Mouse (Mus musculus) c-Kit-positive CD71-positive TER-119-positive erythroid progenitor cells, embryonic 14.5 days (primary cell): ENCODE data around the gene Hoxb13.

ENCODE experiments used
- DNase-seq: peaks from one replicate; pipeline ENCODE4 v3.0.0-alpha.2; 2013; ENCODE audit warnings: low spot score

Gene Hoxb13

DNA sequence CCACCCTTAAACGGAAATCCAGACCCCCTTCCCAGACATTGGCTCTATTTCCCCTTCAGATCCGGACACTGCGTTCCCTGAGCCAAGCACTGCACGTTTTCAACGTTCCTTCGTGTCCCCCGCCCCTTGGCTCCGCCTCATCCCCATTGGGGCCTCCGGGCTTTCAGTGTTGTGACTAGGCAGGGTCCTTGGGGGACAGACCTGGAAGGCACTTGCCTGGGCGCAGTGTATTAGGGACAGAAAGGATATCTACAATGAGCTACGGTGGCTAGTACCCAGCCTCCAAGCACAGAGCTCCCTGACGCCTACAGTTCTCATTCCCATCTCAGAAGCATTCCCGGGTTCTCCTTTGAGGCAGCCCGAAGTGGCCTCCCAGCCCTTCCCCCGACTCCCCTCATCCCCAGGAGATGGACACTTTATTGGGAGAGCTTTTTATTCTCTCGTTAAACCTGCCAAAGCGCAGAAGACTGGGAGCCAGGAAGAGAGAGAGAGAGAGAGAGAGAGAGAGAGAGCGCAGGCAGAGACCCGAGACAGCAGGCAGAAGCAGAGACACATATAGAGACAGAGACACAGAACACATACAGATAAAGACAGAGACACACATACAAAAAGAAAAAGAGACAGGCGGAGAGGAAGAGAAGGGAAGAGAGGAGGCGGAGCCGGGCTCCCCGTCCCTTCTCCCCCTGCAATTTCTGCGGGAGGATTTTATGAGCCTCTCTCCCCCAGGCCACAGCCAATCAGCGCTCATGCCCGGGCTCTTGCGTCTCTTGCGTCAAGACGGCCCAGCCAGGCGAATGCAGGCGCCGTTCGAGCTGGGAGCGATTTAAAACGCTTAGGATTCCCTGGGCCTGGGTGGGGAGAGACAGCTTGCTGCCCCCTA, at the start of gene Hoxb13:
Gene Hoxb13, plus strand, starts transcription at position 796 of the 880 bp plus-strand sequence.
- DNase-seq: no peak

DNA sequence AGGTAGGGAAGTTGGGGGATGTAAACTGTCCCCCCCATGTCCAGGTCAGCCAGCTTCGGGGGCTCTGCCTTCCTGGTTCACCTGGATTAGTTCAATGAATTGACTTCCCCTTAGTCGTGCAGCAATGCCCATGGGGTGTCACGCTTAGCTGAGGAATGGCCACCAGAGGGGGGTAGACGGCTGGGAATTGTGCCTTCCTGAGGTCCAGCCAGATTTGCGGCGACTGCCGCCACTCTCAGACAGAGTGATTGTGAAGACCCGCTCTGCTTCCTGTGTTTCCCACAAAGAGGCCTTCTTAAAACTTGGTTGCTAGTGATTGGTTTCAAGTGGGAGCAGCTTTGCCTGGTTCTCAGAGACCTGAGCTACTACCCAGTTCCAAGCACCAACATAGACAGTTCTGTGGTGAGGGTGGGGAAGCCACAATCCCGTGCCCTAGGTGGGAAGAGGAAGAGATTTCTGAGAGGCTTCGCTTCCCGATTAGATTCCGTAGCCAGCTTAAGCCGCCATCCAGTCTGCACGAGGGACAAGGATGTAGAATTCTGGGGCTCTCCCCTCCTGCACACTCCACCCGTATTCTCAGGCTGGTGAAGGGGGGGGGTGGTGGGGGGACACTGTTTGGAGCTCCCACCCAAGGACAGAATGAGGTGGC, 48.4 kb upstream of the Hoxb13 start:
- DNase-seq: no peak

DNA sequence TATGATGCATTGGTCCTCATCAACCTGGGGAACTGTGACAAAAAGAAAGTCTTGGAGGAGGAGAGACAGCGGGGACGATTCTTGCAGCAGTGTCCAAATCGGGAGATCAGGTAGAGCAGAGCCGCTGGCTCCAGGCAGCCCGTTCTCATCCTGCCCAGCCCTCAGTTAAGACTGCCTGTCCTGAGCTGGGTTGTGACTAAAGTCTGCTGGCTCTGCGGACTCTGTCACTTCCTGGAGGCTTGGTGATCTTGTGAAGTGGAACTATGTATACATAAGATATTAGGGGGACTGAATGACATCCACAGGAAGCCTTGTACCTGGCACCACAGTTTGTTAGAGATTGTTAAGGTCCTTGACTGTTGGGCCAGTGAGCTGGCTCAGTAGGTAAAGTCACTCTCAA, 46.6 kb upstream of the Hoxb13 start:
- no peak for DNase-seq

GRCm38 (mm10) chr11:96164769-96165168, 29.3 kb upstream of the Hoxb13 start:
- DNase-seq: no peak

GRCm38 (mm10) chr11:96168125-96168524, 26.0 kb upstream of the Hoxb13 start:
- no peak for DNase-seq

DNA sequence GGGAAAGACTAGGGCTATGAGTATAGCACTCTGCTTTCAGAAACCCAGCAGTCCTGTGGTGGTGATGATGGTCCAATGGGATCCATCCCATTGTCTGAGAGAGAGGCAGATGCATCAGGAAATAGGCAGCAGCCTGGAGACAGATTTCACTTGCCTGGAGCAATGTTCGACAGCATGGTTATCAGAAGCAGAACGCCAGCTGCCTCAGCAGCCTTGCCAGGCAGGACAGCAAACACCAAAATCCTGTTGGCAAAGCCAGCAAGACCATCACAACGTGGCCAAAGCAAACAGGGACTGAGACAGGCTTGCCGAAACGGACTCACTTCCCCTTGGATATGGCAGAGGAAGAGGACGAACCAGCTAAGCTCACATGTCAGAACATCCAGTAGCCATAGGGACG, 25.1 kb upstream of the Hoxb13 start:
- DNase-seq: no peak

- no peak for DNase-seq
Measured at GRCm38 (mm10) chr11:96170711-96171379, 23.3 kb upstream of the Hoxb13 start.

DNA sequence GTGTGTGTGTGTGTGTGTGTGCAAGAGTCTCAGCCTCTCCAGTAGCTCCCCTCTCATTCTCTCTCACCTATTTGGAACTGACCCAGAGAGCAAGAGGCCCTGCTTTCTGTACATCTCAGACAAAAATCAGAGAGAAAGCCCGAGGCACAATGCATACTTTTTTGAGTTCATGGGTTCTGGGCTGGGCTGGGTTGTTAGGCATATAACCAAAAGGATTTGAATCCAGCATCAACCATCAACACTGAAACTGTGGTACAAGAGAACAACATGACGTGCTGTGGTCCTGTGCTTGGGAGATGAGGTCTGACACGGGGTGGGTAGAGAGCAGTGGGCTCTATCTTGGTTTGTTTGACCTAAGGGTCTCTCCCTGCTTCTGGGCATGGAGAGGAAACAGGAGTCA, 22.5 kb upstream of the Hoxb13 start:
- DNase-seq: no peak

DNA sequence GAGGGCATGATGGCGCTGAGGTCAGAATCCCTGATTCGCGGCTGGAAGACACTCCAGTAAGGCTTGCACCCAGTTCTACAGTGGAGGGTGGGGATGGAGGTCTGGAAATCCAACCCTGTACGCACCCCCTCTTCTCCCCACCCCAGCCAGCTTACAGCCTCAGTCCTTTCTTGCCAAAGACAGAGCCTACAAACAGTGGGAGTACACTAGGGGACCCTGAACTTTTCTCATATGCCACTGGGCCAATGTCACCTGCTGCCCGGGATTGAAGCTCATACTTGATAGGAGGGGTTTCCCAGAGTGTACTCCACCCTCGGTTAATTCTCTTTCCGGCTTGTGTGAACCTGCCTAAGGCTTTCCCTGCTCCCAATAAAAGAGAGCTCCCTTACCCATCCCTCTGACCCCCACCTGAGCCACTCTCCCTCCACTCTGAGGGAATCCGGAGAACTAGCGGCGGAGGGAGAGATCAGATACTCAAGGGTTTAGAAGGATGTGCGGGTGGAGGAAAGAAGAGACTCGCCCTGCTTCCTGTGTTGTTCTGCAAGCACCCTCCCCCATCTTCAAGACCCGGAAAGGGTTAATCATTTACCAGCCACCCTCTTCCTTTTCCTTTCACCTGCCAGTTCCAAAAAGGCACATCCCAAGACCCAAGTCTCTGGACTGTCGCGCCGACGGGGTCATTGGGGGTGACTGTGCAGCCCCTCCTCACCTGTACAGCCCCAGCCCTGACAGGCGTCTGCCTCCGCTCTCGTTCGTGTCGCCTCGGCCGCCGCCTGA, 21.4 kb upstream of the Hoxb13 start:
- DNase-seq: no peak

DNA sequence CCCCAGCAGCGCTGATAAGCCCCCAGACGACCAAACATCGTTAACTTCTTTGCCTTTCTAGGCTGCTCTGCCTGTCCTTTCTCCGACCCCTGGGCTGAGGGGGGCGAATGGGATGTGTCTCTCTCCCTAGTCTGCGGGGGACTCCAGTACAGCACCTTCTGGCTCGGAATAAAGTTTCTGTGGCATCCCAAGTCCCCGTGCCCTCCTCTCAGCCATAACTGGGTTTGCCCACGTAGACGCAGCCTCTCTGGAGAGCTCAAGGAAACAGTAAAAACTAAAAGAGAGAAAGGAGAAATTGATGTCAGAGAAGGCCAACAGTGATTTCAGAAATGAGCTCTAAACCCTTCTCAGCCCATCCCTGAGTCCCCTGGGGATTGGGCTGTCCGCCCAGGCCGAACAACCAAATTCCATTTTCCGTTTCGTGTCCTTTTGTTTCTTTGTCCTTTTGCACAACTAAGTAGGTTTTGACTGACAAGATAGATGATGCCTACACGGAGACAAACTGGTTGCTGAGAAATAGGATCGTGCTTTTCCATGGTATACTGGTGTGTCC, 20.8 kb upstream of the Hoxb13 start:
- DNase-seq: no peak

GRCm38 (mm10) chr11:96174881-96175280, 19.2 kb upstream of the Hoxb13 start:
- DNase-seq: no peak

DNA sequence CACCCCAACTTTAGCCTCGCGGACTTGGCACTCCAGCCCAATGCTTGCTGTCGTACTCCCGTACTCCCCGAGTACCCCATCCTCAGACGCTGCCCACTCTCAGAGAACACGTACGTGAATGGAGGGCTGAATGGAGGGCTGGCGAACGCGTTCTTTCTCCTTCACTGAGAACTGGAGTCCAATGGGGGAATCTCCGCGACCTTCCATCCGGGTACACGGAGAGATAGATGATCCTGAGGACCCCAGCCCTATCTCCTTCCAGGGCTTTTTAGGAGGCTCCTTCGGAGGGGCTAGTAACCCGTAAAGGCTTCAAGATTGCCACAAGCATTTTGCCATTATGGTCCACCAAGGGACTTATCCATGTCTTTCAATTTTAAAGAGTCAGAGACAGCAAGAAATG, 18.6 kb upstream of the Hoxb13 start:
- no peak for DNase-seq

- no peak for DNase-seq
Measured at GRCm38 (mm10) chr11:96175951-96176530, 18.1 kb upstream of the Hoxb13 start.

DNA sequence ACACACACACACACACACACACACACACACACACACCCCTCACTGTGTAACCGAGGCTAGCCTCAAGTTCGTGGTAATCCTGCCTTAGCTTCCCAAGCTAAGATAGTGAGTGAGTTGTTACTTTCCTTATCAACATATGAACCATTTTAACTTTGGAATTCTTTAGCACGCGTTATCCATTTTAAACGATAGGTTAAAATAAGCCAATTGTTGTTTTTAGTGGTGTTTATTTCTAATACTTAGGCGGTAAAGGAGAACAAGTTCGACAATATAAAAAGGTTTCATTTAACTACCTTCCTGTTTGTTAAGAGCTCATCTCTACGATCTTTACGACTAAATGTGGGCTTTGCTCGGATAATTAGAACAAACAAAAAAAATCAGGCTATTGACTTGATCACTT, 17.3 kb upstream of the Hoxb13 start:
- DNase-seq: no peak

DNA sequence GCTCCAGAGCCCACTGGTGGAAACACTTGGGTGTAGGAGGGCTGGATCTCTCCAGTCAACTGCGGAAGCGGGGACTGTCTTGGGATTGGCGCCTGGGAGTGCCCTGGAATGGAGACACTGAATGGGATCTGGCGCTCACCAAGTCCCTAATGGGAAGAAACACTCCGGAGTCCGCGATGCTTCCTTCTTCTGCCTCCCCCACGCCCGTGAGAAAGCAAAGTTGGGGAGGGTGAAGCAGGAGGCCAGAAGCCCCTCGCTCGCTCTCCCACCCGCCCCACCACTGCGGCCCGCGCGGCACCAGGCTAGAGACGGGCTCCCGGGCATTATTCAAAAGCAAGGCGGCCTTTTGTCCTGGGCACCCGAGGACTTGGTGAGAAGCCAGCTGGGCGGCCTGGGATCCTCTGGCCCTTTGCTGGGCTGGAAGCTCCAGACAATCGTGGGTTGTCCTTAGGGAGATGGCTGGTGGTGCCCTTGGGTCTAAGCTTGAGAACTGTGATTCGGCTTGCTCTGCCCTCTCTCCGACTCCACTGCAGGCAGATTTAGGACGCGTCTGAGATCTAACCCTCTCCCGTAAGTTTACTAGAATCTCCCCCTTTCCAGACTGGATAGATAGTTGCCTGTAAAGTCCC, 16.5 kb upstream of the Hoxb13 start:
- no peak for DNase-seq

GRCm38 (mm10) chr11:96178356-96178755, 15.8 kb upstream of the Hoxb13 start:
- no peak for DNase-seq

DNA sequence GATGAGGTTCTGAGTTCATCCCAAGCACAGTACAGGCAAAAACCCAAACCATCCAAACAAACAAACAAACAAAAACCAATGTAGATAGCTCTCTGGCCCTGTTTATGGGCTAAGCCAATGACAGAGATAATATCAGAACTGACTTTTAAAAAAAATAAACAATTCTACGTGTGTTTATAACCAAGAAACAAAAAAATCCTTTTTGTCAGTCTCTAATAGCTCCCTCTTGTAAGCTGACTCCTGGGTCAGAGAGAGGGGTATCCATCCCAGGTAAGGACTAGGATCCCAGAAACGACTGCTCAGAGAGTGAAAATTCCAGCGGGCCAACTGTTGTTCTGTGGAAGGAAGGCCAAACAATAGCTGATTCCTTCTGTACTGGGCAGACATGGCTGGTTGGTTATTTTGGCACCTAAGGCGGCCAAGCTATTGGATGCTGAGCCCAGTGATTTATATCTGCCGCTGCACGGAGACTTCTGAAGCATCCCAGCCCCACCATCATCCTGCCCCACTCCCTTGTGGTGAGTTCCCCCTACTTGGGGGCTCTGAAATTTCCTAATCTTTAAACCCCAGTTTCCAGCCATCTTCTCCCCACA, 15.1 kb upstream of the Hoxb13 start:
- no peak for DNase-seq

GRCm38 (mm10) chr11:96181061-96181460, 13.1 kb upstream of the Hoxb13 start:
- no peak for DNase-seq

DNA sequence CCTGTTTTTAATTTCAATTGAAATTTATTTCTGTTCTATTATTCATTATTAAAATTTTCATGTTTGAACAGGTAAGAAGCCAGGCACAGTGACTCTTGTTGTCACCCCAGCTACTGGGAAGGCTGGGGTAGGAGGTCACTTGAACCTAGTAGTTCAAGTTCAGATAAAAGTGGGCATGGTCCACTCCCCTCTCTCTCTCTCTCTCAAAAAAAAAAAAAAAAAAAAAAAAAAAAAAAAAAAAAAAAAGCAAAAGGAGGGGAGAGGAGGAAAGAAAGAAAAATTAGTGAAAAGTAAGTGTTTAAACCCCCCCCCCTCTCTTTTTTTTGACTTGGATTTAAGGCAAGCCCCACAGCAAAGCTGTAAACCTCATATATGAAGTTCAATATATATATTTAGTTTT, 9.9 kb upstream of the Hoxb13 start:
- no peak for DNase-seq

DNA sequence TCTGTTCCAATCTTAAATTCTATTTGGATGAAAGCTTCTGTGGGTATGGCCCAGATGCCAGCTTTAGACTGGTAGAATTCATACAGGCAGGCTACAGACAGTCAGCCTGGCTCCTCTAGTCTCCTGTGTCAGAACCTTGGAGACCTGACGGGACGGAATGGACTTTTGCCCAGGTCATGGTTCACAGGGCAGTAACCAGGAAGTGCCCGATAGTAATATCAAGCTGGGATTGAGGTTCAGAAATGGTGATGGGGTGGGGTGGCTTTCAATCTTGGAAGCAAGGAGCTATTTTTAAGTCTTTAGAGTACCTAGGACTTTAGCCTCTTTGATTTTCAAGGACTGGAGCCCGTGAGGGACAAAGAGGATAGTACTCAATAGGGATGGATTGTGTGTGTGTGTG, 6.8 kb upstream of the Hoxb13 start:
- no peak for DNase-seq
